Mouse (Mus musculus) gastrocnemius, postnatal 10 days (tissue): ENCODE data around the gene Metap1d. TPM values are rescaled to one million over a fixed set of nuclear protein-coding genes. Genes with fewer than 3 reads are reported as not detected.

ENCODE experiments used
- DNase-seq: peaks from one replicate; pipeline ENCODE4 v3.0.0; 2021; ENCODE audit warnings: mixed read lengths
- total RNA-seq, 2 experiments: library from RNA; stranded (reverse); gene quantifications; 2 replicates each; pipeline ENCODE4 v1.2.3; 2021

Gene Metap1d
- total RNA-seq, 2 experiments from 2014 or later, result 22.6 to 26.1 TPM

GRCm38 (mm10) chr2:71475311-71475710 is 22.2 kb downstream of the Metap1d start:
- no peak for DNase-seq

- DNase-seq, result no peak
Measured at GRCm38 (mm10) chr2:71475760-71476159, 22.7 kb downstream of the Metap1d start.

GRCm38 (mm10) chr2:71477787-71478186 is 24.7 kb downstream of the Metap1d start:
- no peak for DNase-seq

- DNase-seq, result no peak
Measured at GRCm38 (mm10) chr2:71479917-71480316, 26.8 kb downstream of the Metap1d start.

GRCm38 (mm10) chr2:71481825-71482224 is 28.7 kb downstream of the Metap1d start:
- no peak for DNase-seq

GRCm38 (mm10) chr2:71483046-71483716 is 30.1 kb downstream of the Metap1d start:
- no peak for DNase-seq

GRCm38 (mm10) chr2:71483717-71484066 is 30.6 kb downstream of the Metap1d start:
- no peak for DNase-seq

GRCm38 (mm10) chr2:71491295-71491694 is 38.2 kb downstream of the Metap1d start:
- DNase-seq, result no peak

- no peak for DNase-seq
Measured at GRCm38 (mm10) chr2:71493161-71493683, 40.1 kb downstream of the Metap1d start.

- no peak for DNase-seq
Measured at GRCm38 (mm10) chr2:71494503-71494902, 41.4 kb downstream of the Metap1d start.

- DNase-seq, result no peak
Measured at GRCm38 (mm10) chr2:71494971-71495370, 41.9 kb downstream of the Metap1d start.

GRCm38 (mm10) chr2:71497175-71497574 is 44.1 kb downstream of the Metap1d start:
- DNase-seq, result no peak

GRCm38 (mm10) chr2:71499276-71500230 is 46.5 kb downstream of the Metap1d start:
- DNase-seq, result no peak

GRCm38 (mm10) chr2:71504852-71505251 is 51.8 kb downstream of the Metap1d start:
- no peak for DNase-seq

GRCm38 (mm10) chr2:71511209-71511608 is 58.1 kb downstream of the Metap1d start:
- no peak for DNase-seq

GRCm38 (mm10) chr2:71512326-71512725 is 59.2 kb downstream of the Metap1d start:
- DNase-seq, result no peak

- no peak for DNase-seq
Measured at GRCm38 (mm10) chr2:71516995-71517394, 63.9 kb downstream of the Metap1d start.

- no peak for DNase-seq
Measured at GRCm38 (mm10) chr2:71517466-71518099, 64.5 kb downstream of the Metap1d start.

GRCm38 (mm10) chr2:71522871-71523270 is 69.8 kb downstream of the Metap1d start:
- no peak for DNase-seq

GRCm38 (mm10) chr2:71523431-71523830 is 70.4 kb downstream of the Metap1d start:
- no peak for DNase-seq

GRCm38 (mm10) chr2:71524763-71525162 is 71.7 kb downstream of the Metap1d start:
- no peak for DNase-seq

GRCm38 (mm10) chr2:71526595-71527322 is 73.7 kb downstream of the Metap1d start:
- no peak for DNase-seq
